Mouse (Mus musculus) adipose tissue, adult 10 weeks (tissue): ENCODE data around the gene Sv2b. TPM values are rescaled to one million over a fixed set of nuclear protein-coding genes. Genes with fewer than 3 reads are reported as not detected.

Source experiments
- polyA plus RNA-seq: library from polyadenylated mRNA; stranded (reverse); fragments of 350-450 nt; fragmentation: Illumina TruSeq; extraction: RNeasy Lipid Tissue Mini Kit (QIAGEN cat#74804); gene quantifications from one replicate; pipeline ENCODE4 v1.2.3, GENCODE M21; 2014; ENCODE audit warnings: low read depth, low replicate concordance

The Sv2b gene
- 2.4 TPM for polyA plus RNA-seq

GRCm38 (mm10) chr7:75308457-75309312 is at the start of gene Sv2b:
Sv2b (minus strand) TSS chr7:75309262.

Other genes starting within 250 kb of the Sv2b start
- 22.0 TPM for gene Akap13, start 146.3 kb upstream of the Sv2b start, polyA plus RNA-seq